Mouse (Mus musculus) layer of hippocampus, adult 9-11 months (tissue): ENCODE measurements at regions not wholly inside any gene's neighbourhood (a gene's known extent, or its start where the extent isn't known, plus 50 kb on each side); places are given as distances from the start of the nearest gene placed in this dataset.

Source experiments
- DNase-seq: peaks from one replicate; pipeline ENCODE4 v3.0.0; 2022

DNA sequence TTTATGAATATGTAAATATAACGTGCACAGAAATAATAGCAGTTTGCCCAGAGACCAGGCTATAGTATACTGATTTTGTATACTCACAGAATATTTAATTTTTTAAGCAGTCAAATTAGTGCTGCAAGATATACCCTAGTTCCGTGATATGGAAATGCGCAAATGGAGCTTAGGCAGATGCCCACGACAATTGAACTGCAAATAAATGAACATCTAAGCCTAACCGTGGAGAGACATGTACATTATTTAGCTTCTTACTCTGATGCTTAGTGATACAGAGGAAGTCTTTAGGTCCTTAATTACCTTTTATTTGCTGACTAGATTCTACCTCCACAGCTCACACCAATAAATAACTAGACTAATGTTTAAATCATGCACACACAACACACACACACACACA is 221.9 kb downstream of the Usp25 start:
- DNase-seq = no peak
